Mouse (Mus musculus) olfactory bulb, adult 2 months (tissue): ENCODE measurements around the gene Drosha.

Experiments used
- CTCF ChIP-seq: fragments of 200-500 bp; IDR thresholded peaks from 2 replicates; pipeline ENCODE4 v1.5.1; 2012; ENCODE audit warnings: low read depth, mild to moderate bottlenecking, low read length, moderate library complexity; ENCODE audit not compliant: insufficient read depth
- POLR2A ChIP-seq: fragments of 200-500 bp; IDR thresholded peaks from 2 replicates; pipeline ENCODE4 v1.6.1; 2012; ENCODE audit warnings: mild to moderate bottlenecking, low read depth, low read length, moderate library complexity; ENCODE audit not compliant: insufficient read depth

DNA sequence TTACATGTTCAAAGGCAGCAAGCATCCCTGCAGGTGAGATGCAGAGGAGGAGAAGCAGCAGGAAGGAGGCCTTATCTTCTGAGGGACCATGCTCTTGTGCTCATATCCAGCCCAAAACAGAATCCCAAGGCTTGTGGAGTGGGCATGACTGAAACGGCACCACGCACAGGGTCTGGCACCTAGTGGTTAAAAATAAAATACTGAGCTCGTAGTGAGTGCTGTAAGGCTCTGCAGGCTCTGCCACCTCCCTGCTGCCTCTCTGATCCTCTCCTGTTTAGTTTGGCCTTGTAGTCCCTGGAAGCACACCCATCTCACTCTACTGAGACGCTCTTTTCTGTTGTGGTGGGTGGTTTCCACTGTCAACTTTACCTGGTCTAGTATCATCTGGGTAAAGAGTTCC, 52.3 kb downstream of the Drosha start:
- TF ChIP-seq CTCF = no peak
- TF ChIP-seq POLR2A = no peak
